Mouse (Mus musculus): Measurements from ENCODE around the gene Gas8. TPM values are rescaled to one million over a fixed set of nuclear protein-coding genes. Genes with fewer than 3 reads are reported as not detected.

Gene Gas8
- total and polyA plus RNA-seq, 2 experiments from 2014 or later = 21.4 to 43.9 TPM

- no peaks in the 10 kb centered on the region for H3K4me1 ChIP-seq (ENCODE audit: insufficient read depth, low read length)
- H3K9me3 ChIP-seq (ENCODE audit: low read length) = no peaks in the 10 kb centered on the region
- no peak overlapping the region for H3K9ac ChIP-seq (replicated peaks; ENCODE audit: low read length, poor library complexity, severe bottlenecking)
- WGBS = 94% methylated on average over 5 of the region's 5 CpGs
- H3K4me2 ChIP-seq (ENCODE audit: low read depth, low read length, poor library complexity, severe bottlenecking) = no peak overlapping the region
- H3K4me3 ChIP-seq (ENCODE audit: low read depth, low read length) = no peak overlapping the region
- no peak overlapping the region for H3K27ac ChIP-seq (ENCODE audit: low read depth, low read length)
- ATAC-seq (ENCODE audit: low FRiP score) (no peak), DNase-seq (ENCODE audit: low spot score) (no peak)
- no peak for TF ChIP-seq CTCF (IDR thresholded peaks at IDR 0.05)
- peaks cover 62% of the 10 kb centered on the region for H3K36me3 ChIP-seq (ENCODE audit: insufficient read depth, low read length)
- H3K27me3 ChIP-seq (ENCODE audit: insufficient read depth, low read length) = no peaks in the 10 kb centered on the region
Measured at GRCm38 (mm10) chr8:123507153-123507552, 11.5 kb upstream of the Gas8 start.

GRCm38 (mm10) chr8:123510819-123511218 is 7.8 kb upstream of the Gas8 start:
- 81% methylated on average over 5 of the region's 5 CpGs for WGBS
- no peak for TF ChIP-seq CTCF (IDR thresholded peaks at IDR 0.05)

GRCm38 (mm10) chr8:123514136-123514535 is 4.5 kb upstream of the Gas8 start:
- peak overlapping the region; percentile 76 for H3K4me2 ChIP-seq (ENCODE audit: low read depth, low read length, poor library complexity, severe bottlenecking)
- H3K9ac ChIP-seq (replicated peaks; ENCODE audit: low read length, poor library complexity, severe bottlenecking) = peak overlapping the region; percentile 91
- no peaks in the 10 kb centered on the region for H3K9me3 ChIP-seq (ENCODE audit: low read length)
- no peaks in the 10 kb centered on the region for H3K27me3 ChIP-seq (ENCODE audit: insufficient read depth, low read length)
- no peak for ATAC-seq (ENCODE audit: low FRiP score)
- H3K4me1 ChIP-seq (ENCODE audit: insufficient read depth, low read length) = peaks cover 5% of the 10 kb centered on the region; the same call in 1 of the 2 replicates
- WGBS = under 1% methylated on average over 9 of the region's 9 CpGs
- DNase-seq (ENCODE audit: low spot score) = no peak
- H3K4me3 ChIP-seq (ENCODE audit: low read depth, low read length) = peak overlapping the region; percentile 90
- H3K36me3 ChIP-seq (ENCODE audit: insufficient read depth, low read length) = peaks cover 13% of the 10 kb centered on the region
- TF ChIP-seq CTCF (IDR thresholded peaks at IDR 0.05) = no peak
- peak overlapping the region; percentile 93 for H3K27ac ChIP-seq (ENCODE audit: low read depth, low read length)

More at GRCm38 (mm10) chr8:123510819-123511218, 7.8 kb upstream of the Gas8 start:
- Histone ChIP-seq H3K4me3 (ENCODE audit: low read depth, low read length) (no peak overlapping the region), H3K36me3 (ENCODE audit: insufficient read depth, low read length) (peaks cover 38% of the 10 kb centered on the region), H3K27ac (ENCODE audit: low read depth, low read length) (no peak overlapping the region), H3K4me1 (ENCODE audit: insufficient read depth, low read length) (peaks cover 5% of the 10 kb centered on the region; the same call in 1 of the 2 replicates), H3K9me3 (ENCODE audit: low read length) (no peaks in the 10 kb centered on the region), H3K9ac (replicated peaks; ENCODE audit: low read length, poor library complexity, severe bottlenecking) (no peak overlapping the region), H3K4me2 (ENCODE audit: low read depth, low read length, poor library complexity, severe bottlenecking) (no peak overlapping the region), H3K27me3 (ENCODE audit: insufficient read depth, low read length) (no peaks in the 10 kb centered on the region)
- DNase-seq (ENCODE audit: low spot score) = no peak
- ATAC-seq (ENCODE audit: low FRiP score) = no peak

GRCm38 (mm10) chr8:123514781-123515539 is 3.7 kb upstream of the Gas8 start, which contains the start of gene Dbndd1:
Gene Dbndd1, minus strand, starts transcription at chr8:123515463.
- Histone ChIP-seq H3K4me2 (ENCODE audit: low read depth, low read length, poor library complexity, severe bottlenecking) (peak within 1 kb of the TSS; percentile 76), H3K4me1 (ENCODE audit: insufficient read depth, low read length) (peaks cover 11% of the 10 kb centered on the region), H3K4me3 (ENCODE audit: low read depth, low read length) (peak within 1 kb of the TSS; percentile 90), H3K27ac (ENCODE audit: low read depth, low read length) (peak within 1 kb of the TSS; percentile 93), H3K27me3 (ENCODE audit: insufficient read depth, low read length) (no peaks in the 10 kb centered on the region), H3K9me3 (ENCODE audit: low read length) (no peaks in the 10 kb centered on the region), H3K36me3 (ENCODE audit: insufficient read depth, low read length) (peaks cover 5% of the 10 kb centered on the region), H3K9ac (replicated peaks; ENCODE audit: low read length, poor library complexity, severe bottlenecking) (peak within 1 kb of the TSS; percentile 91)
- DNase-seq (ENCODE audit: low spot score) (peak; percentile 69), ATAC-seq (ENCODE audit: low FRiP score) (peak; percentile 50)
- TF ChIP-seq CTCF (IDR thresholded peaks at IDR 0.05) = no peak; the same call in 1 of the 2 replicates
- 0% methylated on average over 35 of the region's 63 CpGs for WGBS

GRCm38 (mm10) chr8:123515540-123515897 is 3.1 kb upstream of the Gas8 start:
- H3K4me3 ChIP-seq (ENCODE audit: low read depth, low read length) = peak overlapping the region; percentile 90
- WGBS = 0% methylated on average over 11 of the region's 11 CpGs
- DNase-seq (ENCODE audit: low spot score) = no peak

GRCm38 (mm10) chr8:123516596-123516995 is 2.0 kb upstream of the Gas8 start:
- Histone ChIP-seq H3K4me3 (ENCODE audit: low read depth, low read length) (no peak overlapping the region), H3K9me3 (ENCODE audit: low read length) (no peaks in the 10 kb centered on the region), H3K27me3 (ENCODE audit: insufficient read depth, low read length) (no peaks in the 10 kb centered on the region), H3K4me1 (ENCODE audit: insufficient read depth, low read length) (peaks cover 11% of the 10 kb centered on the region), H3K27ac (ENCODE audit: low read depth, low read length) (no peak overlapping the region), H3K4me2 (ENCODE audit: low read depth, low read length, poor library complexity, severe bottlenecking) (no peak overlapping the region), H3K9ac (replicated peaks; ENCODE audit: low read length, poor library complexity, severe bottlenecking) (no peak overlapping the region), H3K36me3 (ENCODE audit: insufficient read depth, low read length) (peaks cover 8% of the 10 kb centered on the region)
- ATAC-seq (ENCODE audit: low FRiP score) = no peak
- WGBS = 19% methylated on average over 2 of the region's 2 CpGs
- DNase-seq (ENCODE audit: low spot score) = peak; percentile 63
- TF ChIP-seq CTCF (IDR thresholded peaks at IDR 0.05) = no peak

More at GRCm38 (mm10) chr8:123515540-123515897, 3.1 kb upstream of the Gas8 start:
- Histone ChIP-seq H3K9ac (replicated peaks; ENCODE audit: low read length, poor library complexity, severe bottlenecking) (peak overlapping the region; percentile 91; the same call in 1 of the 2 replicates), H3K27me3 (ENCODE audit: insufficient read depth, low read length) (no peaks in the 10 kb centered on the region), H3K4me1 (ENCODE audit: insufficient read depth, low read length) (peaks cover 11% of the 10 kb centered on the region), H3K36me3 (ENCODE audit: insufficient read depth, low read length) (peaks cover 2% of the 10 kb centered on the region; the same call in 1 of the 2 replicates), H3K27ac (ENCODE audit: low read depth, low read length) (peak overlapping the region; percentile 93), H3K4me2 (ENCODE audit: low read depth, low read length, poor library complexity, severe bottlenecking) (peak overlapping the region; percentile 76), H3K9me3 (ENCODE audit: low read length) (no peaks in the 10 kb centered on the region)
- no peak for ATAC-seq (ENCODE audit: low FRiP score)
- no peak for TF ChIP-seq CTCF (IDR thresholded peaks at IDR 0.05)

Measured in midbrain, postnatal 0 days (tissue).